Mouse (Mus musculus): ENCODE data around the gene 1700015G11Rik.

Gene 1700015G11Rik

GRCm38 (mm10) chr7:51967581-51967980 lies 47.9 kb downstream of the 1700015G11Rik start:
- DNase-seq (ENCODE audit: low spot score in 2 of 2): no peak

- no peak for DNase-seq (ENCODE audit: low spot score in 2 of 2)
Measured at GRCm38 (mm10) chr7:51964681-51965080, 50.8 kb downstream of the 1700015G11Rik start.

- no peak for DNase-seq (ENCODE audit: low spot score in 2 of 2)
Measured at GRCm38 (mm10) chr7:51962219-51962952, 53.1 kb downstream of the 1700015G11Rik start.
